Mouse (Mus musculus): ENCODE data around the gene Rab7b.

Gene Rab7b

DNA sequence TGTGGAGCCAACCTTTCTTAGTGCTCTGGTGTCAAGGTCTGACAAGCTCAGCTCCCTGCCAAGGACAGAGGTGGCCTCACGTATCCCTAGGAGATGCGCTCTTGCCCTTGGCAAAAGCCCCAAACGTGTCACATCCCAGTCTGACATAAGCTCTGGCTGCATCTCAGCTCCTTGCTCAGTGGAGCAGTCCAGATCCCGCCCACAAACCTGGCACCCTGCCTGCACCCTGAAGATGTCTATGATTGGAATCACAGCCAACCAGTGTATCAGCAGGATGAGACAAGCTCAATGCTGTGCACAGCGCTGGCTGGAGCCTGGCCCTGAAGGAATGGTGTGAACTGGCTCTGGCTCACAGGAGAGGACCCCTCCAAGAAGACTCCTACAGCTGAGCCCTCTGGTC lies 48.8 kb downstream of the Rab7b start:
- DNase-seq (ENCODE audit: low spot score in 2 of 2) = peak; percentile 38 to 75

- DNase-seq (ENCODE audit: low spot score in 2 of 2) = no peak
Measured at GRCm38 (mm10) chr1:131738760-131739159, 50.3 kb downstream of the Rab7b start.

DNA sequence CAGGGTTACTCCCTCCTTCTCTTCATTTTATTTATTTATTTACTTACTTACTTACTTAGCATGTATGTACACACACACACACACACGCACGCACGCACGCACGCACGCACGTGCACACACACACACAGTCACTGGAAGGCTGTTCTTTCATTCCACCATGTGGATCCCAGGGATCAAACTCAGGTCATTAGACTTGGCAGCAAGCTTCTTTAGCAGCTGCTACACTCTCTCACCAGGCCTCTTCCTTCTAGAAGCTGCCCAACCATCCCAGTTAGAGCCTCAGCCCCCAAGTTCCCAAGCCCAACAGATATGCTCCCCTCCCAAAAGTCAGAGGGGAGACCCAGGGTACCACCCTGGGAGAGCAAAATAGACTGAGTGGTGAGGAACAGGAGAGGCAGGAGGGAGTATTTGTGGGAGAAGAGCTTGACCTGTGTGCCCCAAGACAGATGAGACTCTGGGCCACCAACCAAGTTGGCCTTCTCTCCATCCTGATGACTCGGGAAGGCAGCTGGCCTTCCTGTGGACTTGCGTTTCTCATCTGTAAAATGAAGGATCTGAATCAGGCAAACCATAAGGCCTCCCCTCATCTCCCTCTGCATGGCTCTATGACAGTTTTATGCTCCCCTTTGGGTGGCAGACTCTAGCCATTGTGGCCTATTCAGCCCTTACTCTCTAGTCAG lies 51.1 kb downstream of the Rab7b start:
- no peak for DNase-seq (ENCODE audit: low spot score in 2 of 2)

DNA sequence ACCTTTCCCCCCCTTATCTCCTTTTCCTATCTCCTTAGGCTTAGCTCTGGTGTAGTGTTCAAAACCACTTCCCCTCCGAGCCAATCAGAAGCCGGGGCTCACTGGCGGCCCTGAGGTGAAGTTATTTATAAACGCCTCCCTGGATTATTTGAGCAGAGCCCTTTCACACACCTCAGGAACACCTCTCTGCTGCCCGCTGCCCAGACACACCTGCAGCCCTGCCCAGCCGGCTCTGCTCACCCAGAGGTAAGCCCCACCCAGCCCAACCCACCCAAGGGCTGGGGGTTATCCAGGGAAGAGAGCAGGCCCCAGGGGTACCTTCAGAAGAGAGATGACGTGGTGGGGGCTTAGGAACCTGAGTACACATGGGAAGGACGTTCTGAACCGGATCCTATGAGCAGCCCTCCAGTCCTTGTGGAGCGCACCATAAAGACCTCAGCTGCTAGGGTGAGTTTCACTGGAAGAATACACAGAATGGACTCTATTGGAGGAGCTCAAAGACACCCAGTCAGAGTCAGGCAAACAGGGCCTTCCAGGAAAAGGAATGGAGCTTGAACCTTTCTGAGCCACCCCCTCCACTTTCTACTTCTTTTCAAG lies 55.5 kb downstream of the Rab7b start, which contains the start of gene Slc26a9:
TSS of gene Slc26a9 (plus strand) at position 155 of the 597 bp plus-strand sequence.
- no peak for DNase-seq (ENCODE audit: low spot score in 2 of 2)

DNA sequence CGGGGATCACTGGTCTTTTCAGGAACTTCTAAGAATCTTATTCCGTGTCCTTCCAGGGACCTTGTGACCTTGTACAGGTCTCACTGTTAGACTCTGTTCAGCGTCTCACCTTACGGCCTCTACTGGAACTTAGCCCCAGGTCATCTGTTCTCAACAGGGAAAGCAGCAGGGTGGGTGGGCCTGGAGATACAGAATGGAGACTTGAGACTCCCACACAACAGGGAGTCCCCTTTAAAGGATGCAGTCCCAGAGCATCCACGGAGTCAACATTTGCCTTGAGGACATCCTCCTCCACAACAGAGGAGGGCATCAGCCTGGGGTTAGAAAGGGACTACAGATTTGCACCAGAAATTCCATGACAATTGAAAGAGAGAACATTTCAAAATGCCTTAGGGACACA lies 56.9 kb downstream of the Rab7b start:
- no peak for DNase-seq (ENCODE audit: low spot score in 2 of 2)

- no peak for DNase-seq (ENCODE audit: low spot score in 2 of 2)
Measured at GRCm38 (mm10) chr1:131747761-131748160, 59.3 kb downstream of the Rab7b start.

DNA sequence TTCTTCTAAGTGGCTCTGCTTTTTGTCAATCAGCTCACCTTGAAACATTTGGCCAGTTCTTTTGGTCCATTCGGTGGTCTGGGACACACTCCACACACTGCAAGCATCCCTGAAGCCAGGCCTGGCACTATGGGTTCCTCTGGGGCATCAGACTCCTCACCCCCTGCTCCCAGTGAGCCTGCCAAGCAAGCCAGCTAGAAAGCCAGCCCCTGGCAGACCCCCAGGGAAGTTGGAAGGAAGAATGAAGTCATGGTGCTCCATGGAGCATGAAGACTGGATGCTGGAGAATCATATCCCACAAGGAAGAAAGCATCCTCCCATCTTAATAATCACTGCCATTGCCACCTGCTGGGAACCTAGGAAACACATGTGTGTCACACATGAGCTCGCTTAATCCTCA lies 60.1 kb downstream of the Rab7b start:
- no peak for DNase-seq (ENCODE audit: low spot score in 2 of 2)

DNA sequence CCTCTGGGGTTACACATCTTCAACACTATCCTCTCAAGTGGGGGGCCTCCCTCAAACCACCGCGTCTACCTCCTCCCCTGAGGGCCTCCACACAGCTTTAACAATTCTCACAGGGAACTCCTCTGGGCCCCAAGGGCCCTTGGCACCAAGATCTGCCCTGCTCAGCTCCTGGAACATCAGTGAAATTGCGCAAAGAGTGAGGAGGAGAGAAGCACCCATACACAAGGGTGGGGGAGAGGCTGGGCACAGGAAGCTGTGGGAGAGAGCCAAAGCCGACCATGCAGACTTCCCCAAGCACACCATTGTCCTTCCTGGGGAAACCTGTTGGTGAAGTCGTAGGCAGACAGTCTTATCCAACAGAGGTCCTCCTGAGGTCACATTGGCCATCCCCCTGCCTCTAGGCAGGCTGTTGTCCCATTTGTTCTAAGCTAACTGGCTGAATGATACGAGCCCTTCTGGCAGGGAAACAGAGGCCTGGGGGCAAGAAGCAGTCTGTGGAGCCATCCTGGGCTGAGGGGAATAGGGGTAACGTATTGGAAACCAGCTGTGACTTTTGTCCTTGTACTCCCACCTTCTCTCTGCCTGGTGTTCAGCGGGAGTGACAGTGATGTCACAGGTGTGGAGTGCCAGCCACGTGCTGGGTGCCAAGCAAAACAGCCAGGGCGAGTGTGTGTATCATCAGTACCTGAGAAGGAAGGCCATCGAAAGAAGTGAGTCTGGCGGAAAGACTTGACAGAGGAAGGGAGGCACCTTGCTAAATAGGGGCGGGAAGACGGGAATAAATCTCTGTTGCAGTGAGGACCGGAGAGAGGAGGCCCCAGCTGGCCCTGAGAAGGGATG lies 61.4 kb downstream of the Rab7b start:
- DNase-seq (ENCODE audit: low spot score in 2 of 2) = no peak

DNA sequence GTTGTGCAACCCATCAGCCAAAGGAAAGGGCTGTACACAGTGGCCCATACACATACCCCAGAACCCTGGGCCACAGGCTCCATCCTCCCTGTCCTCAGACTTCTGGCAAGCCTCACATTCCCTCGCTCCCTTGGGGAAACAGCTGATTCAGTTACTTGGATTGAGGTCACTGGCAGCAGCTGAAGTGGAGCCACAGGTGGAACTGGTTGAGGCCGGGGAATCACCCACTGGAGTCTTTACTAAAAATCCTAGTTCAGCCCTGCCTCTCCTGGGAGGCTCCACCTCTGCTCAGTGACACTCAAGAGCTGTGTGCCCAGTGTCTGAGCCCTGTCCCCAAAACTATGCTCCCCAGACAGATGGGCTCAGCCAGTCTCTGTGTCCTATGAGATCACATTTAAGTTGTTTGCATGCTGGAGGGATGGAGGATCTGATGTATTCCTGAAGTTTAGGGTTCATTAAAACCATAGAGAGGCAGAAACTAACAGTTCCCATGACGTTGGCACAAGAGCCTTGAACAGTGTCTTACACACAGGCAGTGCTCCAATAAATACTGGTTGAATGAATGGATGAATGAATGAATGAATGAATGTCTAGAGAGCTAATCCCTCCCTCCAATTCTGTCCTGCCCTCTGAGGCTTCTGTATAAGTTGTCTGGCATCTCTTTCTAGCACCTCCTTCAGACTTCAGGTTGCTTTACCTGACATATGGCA lies 62.8 kb downstream of the Rab7b start:
- no peak for DNase-seq (ENCODE audit: low spot score in 2 of 2)

- DNase-seq (ENCODE audit: low spot score in 2 of 2) = no peak
Measured at GRCm38 (mm10) chr1:131751891-131752311, 63.4 kb downstream of the Rab7b start.

DNA sequence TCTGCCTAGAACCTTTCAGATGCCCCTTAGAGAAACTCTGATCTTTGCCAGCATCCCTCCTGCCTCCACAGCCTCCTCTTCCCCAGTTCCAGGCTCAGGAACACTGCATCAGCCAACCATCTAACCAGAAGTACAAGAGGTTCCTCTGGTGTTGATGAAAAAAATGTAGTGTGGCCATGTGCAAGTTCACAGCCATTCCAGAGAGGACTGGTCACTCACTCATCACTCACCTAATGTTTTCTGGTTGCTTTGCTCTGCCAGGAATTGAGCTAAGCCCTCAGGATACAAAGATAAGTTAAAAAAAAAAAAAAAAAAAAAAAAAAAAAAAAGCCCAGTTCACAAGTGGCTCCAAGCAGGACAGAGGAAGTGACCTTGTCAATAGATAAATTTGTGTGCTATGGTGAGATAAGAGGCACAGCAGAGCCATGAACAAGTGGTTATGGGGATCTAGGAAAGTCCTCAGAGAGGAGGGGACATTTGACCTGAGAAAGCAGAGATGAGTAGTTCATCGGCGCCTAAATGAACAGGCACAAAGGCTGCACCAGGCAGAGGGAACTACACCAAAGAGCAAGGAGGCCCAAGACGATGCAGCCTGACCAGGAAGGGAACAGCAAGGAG lies 65.8 kb downstream of the Rab7b start:
- DNase-seq (ENCODE audit: low spot score in 2 of 2) = no peak

DNA sequence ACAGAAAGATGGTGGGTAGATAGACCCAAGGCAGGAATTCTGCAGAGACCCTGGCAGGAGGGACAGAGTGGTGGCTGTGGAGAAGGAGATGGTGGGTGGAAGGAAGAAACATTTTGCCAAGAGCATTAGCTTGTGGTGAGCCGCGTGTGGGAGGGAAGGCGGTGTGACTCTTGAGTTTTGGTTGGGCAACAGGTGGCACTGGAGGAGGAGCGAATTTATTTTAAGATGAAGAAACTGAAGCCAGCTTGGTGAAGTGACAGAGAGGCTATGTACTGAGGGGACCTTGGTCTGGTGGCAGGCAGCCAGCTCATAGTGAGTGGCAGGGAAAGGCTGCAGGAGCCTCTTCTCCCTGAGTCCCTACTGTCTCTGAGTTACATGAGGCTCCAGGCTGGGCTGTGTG lies 66.4 kb downstream of the Rab7b start:
- DNase-seq (ENCODE audit: low spot score in 2 of 2) = no peak

DNA sequence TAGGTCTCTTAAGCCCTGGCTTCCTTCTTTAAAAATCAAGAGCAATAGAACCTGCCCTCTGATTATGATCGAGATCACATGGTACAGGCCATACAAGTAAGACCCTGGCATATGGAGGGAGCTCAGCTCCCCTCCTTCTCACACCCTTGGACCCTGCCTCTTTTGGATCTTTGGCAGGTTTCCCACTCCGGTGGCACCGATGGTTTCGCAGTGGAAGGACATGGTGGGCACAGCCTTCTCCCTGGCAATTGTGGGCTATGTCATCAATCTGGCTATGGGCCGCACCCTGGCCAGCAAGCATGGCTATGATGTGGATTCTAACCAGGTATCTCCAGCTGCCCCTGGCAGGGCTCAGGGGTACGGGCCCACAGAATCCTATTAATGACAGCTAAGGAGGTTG lies 68.7 kb downstream of the Rab7b start:
- DNase-seq (ENCODE audit: low spot score in 2 of 2) = no peak

GRCm38 (mm10) chr1:131758796-131759195 lies 70.3 kb downstream of the Rab7b start:
- DNase-seq (ENCODE audit: low spot score in 2 of 2) = no peak

- DNase-seq (ENCODE audit: low spot score in 2 of 2) = no peak
Measured at GRCm38 (mm10) chr1:131759667-131760427, 71.4 kb downstream of the Rab7b start.

DNA sequence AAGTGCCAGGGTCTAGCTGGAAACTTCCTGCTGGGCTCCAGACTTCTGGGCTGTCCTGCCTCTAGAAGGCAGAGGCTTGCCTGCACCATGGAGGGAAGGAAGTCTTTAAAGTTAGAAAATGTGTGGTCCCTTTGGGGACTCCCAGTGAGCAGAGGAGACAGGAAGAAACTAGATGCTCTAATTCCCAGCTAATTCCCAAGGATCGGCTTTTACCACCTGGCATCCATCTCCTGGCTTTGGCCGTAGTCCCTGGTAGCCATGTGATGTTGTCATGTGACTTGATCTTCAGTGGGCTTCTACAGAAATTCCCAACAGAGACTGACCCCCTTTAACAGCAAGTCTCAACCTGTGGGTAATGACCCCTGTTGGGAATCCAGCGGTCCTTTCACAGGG lies 71.9 kb downstream of the Rab7b start:
- DNase-seq (ENCODE audit: low spot score in 2 of 2) = no peak

DNA sequence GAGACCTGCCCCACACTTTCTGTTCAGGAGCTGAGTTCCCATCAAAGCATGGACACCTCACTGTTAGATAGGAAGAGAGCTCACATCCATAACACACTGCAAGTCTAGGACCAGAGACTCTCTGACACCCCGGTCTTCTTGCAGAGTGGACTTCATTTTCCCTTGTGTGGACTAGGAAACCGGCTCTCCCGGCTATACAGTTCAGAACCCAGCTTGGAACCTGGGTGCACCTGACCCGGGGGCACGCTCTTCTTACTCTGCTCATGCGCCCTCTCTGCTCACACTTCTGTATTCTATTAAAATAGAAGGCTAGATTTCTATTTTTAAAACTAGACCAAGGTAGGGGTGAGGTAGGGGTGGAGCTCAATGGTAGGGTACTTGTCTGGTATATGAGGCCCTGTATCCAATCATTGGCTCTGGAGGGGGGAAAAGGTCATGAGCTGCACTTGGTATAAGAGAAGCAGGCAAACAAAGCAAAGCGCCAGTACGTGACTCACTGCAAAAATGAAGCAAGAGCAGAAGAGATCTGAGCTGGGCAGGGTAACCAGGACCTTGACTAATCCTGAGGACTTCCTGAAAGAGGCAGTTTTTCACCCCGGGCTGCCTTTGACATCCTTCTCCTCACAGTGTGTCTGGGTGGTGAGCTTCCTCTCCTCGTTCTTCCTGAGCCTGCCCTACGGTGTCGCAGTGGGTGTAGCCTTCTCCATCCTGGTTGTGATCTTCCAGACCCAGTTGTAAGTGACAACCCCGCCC lies 72.8 kb downstream of the Rab7b start:
- no peak for DNase-seq (ENCODE audit: low spot score in 2 of 2)

DNA sequence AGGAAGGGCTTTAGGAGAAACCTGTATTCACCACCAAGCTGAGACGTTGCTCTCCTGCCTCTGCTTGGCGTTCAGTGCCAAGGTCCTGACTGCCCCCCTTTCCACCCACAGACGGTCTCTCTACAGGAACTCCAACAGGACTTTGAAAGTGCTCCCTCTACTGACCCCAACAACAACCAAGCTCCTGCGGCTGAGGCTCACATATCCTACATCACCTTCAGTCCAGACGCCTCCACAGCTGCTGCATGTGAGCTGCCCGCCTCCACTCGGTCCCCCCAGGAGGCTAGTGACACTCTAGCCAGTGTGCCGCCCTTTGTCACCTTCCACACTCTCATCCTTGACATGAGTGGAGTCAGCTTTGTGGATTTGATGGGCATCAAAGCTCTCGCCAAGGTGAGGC lies 75.2 kb downstream of the Rab7b start:
- DNase-seq (ENCODE audit: low spot score in 2 of 2) = no peak

DNA sequence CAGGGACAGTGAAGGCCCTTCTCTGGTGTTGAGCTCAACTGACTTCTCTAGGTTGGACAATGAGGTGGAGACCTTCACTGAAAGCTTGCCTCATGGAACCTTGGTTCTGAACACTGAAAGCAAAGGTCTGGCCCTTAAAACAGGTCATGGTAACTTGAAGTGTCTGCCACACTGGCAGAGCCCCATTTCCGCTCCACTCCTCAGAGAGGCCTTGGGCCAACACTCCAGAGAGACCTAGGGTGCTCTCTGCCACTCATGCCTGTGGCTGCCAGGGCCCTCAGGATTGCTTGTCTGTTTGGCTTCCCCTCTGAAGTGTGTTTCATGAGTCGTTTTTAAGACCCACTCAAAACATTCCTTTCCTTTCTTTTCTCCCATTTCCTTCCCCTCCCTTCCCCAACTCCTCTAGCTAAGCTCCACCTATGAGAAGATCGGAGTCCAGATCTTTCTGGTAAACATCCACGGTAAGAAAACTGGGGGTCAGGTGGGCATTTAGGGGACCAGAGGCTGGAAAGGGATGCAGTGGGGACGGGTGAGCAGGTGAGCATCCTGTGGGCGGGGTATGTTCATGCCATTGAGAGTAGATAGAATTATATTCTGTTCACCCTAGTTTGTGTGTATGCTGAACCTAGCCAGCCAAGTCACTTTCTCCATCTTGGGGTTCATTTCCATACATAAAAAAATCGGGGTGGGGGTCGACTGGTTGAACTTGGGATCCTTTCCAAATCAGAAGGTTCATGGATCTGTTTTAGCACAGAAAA lies 76.3 kb downstream of the Rab7b start:
- DNase-seq (ENCODE audit: low spot score in 2 of 2) = no peak
